Mouse (Mus musculus) urinary bladder, postnatal 10 days (tissue): ENCODE results near the gene Fgfr2.

Experiments used
- DNase-seq: peaks from one replicate; pipeline ENCODE4 v3.0.0; 2022; ENCODE audit warnings: low spot score

The Fgfr2 gene

DNA sequence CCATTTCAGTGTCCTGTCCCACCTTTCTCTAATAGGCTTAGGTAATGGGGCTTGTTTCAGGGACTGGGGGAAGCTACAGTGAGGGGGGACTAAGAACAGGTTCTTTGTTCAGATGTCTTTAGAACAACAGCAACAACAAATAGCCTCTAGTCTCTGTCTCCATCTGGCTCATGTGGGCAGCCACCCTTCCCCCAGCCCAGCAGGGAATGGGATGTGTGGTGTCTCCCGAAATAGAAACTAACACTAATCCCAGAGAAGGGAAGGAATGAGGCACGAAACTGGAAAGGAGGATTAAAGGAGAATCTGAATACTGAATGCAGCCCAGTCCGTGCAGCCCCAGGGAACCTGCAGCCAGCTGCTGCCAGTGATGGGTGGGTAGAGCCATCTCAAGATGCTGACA, 2235.2 kb downstream of the Fgfr2 start:
- no peak for DNase-seq

DNA sequence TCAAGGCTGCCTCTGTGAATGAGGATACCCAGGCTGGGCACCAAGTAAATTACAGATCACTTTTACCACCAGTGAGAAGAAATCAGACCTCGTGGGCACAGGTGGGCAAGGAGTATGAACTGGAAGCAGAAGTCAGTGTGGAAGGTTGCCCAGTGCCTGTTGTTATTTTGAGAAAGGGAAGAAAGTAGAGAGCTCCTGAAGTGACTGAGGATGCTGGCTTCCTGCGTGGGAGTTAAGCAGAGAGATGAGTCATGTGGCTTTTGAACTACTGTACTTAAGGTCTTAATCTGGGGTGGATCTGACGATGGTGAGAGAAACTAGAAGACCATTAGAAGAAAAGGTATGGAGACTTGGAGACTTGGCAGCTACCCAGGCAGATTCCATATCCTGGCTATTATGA, 2236.9 kb downstream of the Fgfr2 start:
- no peak for DNase-seq

DNA sequence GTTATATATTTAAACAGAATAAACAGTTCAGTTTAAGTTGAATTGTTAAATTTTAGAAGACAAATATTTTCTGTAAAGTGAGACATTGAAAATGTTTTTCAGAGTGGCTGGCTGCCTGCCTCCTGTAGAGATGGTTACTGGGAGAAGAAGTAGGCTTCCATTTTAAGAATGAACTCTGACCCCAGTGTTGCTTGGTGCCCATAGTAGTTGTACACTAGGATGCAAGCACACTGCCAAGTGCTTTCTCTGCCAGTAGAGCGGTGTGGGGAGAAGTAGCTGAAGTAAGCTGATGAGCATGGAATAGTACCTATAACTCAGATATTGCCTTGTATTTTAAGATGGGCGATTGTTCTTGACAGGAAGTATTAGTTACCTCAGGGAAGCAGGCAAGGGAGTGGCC, 2239.0 kb downstream of the Fgfr2 start:
- no peak for DNase-seq

DNA sequence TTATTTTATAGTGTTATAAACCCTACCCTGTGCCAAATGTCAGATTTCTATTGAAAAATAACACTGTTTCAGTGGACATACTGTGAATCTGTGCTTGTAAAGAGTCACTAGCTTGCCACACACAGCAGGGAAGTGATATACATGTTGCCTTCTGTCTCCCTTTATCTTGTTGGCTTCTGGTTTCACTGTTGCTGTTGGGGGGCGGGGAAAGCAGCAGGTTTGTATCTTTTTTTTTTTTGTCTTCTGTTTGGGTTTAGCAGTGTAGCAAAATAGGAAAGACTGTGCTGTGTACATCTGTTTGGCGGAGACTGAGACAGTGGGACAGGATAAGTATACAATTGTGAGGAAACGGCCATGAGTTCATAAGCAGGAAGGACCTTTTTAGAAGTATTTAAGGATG, 2255.9 kb downstream of the Fgfr2 start:
- DNase-seq, result no peak

DNA sequence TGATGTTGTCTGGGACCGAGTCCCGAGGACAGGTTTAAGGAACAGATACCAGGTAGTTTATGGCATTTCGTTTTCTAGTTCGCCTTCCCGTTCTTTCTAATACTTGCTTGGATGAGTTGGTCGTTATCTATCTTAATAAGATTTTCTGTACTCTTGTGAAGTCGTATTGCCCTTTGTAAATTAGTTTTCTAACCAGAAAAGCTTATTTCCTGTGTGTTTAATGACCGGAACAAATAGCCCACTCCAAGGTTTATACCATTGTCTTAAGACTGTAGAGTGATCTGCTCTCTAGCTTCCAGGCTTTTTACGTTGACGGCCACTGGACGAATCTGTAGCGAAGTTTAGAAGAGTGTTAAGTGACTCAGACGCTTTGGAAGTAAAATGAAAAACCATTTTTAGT, 2256.5 kb downstream of the Fgfr2 start:
- DNase-seq, result no peak

DNA sequence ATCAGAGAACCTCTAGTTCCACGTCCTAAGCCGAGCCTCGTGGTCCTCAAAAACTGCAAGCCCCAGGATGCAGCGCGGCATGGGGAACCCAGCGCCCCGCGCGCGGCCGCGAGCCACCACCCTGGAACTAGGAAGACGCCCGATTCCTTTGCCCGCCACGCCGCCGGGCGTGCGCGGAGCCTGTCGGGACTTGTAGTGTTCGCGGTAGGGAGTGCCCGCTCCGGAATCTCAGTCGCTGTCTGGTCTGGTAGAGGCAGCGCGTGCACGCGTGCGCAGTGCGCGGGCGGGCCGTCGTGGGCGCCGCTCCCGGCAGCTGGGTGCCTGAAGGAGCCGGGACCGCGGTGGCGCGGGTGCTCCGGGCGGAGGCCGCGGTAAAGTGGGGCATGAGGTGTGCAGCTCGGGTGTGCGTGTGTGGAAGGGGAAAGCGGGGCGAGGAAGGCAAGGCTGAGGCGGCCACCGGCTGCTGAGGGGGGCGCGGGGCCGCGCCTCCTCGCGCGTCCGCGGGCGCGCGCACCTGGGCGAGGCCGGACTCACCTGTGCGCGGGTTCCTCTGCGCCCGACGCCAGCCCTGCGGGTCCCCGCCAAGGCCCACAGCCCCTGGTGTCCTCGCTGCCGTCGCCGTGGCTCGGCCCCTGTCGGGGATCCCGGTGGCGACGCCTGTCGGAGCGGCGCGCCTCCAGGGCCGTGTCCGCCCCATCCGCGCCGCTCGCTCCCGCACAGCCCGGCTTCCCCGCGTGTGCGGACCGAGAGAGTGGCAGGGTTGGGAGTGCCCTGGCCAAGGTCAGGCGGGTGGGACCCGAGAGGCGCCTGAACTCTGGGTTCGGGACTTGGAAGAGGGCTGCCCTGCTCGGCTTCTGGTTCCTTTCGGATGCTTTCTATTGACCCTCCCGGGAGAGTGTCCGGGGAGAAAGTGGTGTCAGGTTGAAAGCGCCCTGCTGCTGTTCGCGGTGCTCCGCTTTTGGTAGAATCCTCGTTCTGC, 2257.2 kb downstream of the Fgfr2 start, which contains the start of gene Plekha1:
Plekha1 (plus strand) TSS at position 144 of the 979 bp plus-strand sequence.
- peak; percentile 82 for DNase-seq

DNA sequence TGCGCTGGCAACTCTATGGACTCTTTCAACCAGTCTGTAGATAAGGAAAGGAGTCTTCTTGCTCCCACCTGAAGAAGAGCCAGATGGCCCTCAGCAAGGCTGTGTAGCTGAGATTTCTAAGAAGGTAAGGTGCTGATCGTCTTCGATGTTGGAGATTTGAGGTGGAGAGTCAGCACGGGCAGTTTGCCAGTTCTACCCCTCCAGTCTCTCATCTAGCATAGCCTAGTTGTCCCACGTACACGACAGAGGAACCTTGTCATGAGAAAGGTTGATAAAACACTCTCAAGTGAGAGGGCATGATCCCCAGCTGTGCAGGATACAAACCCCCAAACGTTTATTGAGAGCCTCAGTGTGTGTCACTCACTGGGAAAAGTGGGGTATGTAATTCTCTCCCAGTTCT, 2258.4 kb downstream of the Fgfr2 start:
- DNase-seq, result no peak

DNA sequence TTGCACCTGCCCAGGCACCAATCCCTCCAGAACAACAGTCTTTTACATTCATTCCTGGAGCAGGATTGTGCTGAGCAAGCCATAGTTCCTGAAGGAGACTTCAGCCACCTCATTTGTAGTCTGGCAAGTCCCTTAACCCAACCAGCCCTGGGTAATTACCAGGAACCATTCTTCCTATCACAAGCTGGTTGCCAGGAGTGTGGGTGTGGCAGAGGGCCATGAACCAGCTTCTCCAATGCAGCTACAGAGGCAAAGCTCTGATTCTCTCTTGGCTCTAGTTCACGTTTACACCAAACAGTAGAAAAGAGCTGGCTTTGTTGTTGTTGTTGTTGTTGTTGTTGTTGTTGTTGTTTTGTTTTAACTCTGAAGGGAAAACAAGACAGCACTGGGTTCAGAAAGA, 2260.6 kb downstream of the Fgfr2 start:
- no peak for DNase-seq

DNA sequence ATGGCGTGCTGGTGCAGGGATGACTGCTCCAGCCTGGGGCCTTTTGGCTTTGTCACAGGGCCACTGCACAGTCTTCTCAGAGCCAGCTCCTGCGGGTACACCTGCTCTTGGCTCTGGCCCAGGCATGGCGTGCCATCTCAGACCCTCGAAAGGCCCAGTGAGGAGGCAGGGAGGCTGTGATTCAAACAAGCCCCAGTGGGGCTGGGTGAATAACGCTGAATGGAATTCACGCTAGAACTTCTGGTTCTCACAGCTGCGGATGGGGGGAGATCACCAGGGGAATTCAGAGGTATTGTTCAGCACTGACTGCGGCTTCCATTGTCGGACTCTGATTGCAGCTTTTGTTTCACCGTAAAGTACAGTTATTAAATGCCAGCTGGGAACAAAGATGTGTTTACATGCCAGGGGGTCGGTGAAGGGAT, 2262.4 kb downstream of the Fgfr2 start:
- no peak for DNase-seq

DNA sequence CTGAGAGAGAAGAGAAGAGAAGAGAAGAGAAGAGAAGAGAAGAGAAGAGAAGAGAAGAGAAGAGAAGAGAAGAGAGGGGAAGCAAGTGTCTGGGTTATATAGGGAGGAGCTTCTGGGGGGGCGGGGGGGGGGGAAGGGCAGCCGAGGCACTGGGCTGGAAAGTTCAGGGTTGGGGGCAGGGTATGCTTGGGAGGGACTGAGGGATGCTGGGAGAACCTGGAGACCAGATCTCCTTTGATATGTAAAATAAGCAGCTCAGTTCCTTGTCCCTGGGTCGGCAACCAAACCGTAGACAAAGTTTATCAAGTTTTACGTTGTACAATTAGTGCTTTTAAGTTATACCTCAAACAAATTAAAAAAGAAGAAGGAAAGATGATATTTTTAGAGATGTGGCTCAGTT, 2263.2 kb downstream of the Fgfr2 start:
- no peak for DNase-seq

DNA sequence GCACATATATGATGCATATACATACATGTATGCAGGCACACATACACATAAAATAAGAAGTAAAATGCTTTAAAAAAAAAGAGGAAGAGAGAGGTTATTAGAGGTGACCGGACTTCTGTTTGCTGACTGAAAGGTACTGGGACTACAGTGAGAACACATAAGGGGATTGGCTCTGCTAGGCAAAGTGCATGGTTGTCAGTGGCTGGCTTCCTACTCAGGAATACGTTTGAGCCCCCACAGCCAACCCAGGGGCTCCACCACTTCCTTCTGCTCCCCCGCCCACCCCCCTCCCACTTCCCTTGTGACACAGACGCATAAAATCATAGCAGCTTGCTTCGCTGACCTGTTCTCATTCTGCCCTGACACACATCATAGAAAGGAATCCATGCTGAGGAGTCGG, 2265.2 kb downstream of the Fgfr2 start:
- DNase-seq, result no peak

DNA sequence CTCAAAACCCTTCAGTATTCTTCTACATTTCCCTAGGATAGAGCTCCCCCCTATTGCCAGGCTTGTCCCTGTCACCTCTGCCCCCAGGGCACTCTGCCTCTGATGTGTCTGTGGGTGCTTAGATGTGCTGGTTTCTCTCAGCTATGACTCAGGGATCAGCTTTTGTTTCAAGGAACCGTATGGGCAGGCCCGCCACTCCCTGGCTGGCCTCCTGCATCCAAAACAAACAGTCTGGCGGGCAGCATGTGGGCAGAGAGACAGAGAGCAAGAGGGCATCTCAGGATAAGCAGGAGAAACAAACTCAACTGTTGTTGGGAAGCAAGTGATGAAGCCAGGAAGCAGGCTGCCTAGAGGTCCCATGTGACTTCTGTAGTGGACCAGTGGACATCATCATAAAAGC, 2267.5 kb downstream of the Fgfr2 start:
- DNase-seq, result no peak

DNA sequence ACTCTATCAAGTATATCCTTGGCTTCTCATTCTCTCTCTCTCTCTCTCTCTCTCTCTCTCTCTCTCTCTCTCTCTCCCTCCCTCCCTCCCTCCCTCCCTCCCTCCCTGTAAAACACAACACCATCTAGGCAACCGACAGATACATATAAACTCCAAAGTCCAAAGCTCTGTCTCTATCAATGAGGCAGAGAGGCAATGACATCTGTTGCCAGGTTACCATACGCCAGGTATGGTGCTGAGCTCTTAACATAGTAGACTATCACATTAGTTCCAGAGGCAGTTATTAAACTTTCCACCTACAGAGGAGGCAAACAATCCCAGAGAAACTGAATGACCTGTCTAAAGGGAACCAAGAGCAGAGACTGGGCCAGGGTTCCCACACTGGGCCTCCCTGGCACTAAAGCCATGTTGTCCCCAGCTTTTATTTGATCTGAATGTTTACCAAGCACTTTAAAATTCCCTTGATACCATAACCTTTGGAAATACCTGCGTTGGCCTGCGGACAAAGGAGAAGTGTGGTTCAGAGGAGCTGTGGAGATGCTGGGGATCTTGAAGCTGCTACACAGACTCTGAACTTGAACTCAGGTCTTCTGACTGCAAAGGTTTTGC, 2268.4 kb downstream of the Fgfr2 start:
- no peak for DNase-seq

DNA sequence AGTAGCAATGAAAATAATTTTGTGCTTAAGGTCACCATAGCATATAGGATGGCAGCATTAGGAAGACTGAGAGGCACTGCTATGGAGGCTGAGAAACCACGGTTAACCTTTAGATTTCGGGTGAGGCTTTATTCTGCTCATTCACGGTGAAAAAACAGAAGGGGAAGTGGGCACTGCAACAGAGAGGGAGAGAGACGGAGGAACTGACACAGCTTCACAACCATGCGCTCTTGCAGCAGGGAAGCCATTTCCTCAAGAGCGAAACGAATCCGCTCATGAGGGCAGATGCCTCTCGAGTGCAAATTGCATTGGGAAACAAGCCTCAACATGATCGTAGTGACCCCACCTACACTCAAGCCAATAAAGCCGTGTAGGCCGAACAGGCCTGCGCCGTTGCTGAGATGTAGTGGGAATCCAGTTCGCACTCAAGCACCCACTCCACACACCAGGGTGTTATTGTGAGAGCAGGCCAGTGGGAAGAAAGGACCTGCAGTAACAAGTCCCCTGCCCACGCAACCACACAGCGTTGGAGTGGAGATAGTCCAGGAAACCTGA, 2275.9 kb downstream of the Fgfr2 start:
- DNase-seq, result no peak

DNA sequence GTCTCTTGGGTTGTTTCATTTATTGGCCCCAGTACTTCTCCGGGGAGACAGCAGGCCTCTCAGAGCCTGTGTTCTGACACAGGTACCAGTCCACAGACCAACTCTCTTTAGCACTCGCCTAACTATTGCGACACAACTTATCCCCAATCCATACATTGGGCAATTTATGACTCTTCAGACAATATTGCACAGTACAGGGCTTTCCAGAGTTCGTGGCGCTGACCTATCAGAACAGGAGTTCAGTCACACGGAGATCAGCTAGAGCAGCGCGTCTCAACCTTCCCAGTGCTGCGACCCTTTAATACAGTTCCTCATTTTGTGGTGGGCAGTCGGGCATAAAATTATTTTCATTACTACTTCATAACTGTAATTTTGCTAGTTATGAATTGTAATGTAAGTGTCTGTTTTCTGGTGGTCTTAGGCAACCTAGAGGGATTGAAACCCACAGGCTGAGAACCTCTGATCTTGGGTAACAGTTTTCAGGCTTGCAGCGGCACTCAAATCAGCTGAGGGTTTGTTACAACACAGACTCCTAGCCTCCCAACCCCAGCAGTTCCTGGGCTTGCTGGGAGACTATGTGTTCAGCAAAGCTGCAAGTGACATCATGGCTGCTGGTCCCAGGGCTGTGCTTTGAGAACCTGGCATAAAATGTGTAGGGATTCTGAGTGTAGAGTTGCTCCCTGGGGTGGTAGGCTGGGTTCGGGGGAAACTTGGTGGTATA, 2283.6 kb downstream of the Fgfr2 start:
- no peak for DNase-seq

DNA sequence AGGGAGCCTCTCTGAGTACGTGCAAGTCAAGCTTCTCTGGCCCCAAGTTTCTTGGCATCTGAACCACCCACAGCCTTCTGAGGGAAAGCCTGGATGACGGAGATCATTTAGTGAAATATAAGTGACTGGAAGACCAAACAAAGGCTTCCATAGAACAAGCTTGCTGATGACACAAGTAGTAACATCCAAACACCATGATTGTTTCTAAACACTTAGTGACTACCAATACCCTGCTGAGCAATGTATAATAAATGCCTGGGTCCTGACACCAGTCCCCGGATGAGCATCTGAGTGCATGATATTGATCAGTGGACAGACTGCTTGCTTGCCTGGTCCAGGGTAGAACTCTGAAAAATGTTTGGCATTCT, 2284.5 kb downstream of the Fgfr2 start:
- DNase-seq, result no peak

DNA sequence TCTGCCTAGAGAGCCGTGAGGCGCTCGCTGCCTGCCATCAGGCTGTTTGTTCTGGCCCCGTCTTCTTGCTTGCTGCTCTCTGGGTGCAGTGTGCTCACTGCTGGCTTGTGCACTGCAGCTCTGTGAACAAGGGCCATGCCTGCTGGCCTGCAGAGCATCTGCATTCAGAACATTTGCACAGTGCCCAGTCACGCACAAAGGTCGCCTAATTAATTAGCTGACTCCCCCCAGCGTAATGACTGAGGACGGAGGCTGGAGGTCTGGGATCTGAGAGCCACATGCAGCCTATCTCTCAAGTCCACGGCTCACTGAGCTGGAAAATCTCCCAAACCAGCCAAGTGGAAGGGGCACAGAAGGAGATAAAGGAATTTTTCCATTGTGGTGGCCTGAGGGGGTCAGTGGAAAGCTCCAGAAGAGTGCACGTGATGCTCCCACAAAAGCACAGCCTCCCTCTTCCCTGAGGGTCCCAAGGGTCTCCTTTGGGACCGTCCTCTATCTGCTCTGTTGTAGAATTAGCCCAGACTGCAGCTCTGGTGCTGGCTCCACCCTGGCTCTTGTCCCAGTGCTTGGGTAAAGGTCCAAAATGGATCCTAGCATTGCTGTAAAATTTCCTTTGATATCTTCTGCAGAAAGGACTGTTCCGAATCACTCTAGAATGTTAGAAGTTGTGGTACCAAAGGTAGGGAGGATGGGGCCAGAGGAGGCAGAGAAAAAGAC, 2285.1 kb downstream of the Fgfr2 start:
- no peak for DNase-seq

DNA sequence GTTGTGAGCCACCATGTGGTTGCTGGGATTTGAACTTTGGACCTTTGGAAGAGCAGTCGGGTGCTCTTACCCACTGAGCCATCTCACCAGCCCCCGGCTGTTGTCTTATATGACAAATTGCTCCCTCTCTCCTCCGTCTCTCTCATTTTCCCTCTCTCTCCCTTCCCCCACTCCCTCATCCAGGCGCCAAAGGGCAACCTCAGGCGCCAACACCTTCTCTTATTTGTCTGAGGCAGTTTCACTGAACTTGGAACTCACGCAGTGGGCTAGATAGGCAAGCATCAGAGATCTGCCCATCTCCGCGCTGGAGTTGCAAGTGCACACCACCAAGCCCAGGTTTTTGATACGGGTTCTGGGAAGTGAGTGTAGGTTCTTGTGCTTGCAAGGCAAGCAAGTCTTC, 2287.1 kb downstream of the Fgfr2 start:
- no peak for DNase-seq

DNA sequence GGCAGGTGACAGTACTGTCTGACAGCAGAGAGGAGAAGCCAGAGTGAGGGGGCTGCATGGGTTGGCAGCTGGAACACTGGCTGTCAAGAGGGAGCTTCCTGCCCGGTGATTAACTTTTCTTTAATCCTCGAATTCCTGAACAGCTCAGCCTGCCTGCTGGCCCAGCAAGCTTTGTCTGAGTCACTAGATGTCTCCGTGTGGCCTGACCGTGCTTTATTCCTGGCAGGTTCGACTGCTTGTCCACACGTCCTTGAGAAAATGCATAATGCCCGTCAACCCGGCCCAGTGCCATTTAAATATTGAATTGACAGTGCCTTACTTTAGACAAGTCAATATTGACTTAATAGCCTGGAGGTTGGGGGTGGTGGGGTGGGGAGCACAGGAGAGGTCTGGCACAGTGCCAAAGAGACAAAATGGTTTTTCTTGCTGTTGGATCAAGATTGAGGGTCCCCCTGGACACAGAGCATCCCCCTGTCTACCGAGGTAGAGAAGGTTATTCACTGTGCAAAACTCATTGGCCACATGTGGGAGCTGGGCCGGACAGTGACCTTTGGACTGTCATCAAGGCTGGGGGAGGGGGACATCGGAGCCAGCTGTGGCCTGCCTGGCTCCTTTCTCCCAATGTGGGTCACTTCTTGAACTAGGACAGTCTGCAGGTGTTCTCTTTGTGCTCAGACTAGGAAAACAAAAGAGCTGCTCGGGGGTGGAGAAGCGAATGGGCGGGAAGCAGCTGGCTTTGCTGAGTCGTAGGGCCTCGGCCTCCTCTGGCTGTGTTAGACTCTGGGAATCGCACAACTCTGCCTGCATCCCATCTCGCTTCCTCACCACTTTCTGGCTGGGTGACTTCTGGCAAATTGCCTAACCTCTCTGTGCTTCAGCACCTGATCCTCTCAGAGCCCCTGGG, 2287.9 kb downstream of the Fgfr2 start:
- DNase-seq, result no peak

DNA sequence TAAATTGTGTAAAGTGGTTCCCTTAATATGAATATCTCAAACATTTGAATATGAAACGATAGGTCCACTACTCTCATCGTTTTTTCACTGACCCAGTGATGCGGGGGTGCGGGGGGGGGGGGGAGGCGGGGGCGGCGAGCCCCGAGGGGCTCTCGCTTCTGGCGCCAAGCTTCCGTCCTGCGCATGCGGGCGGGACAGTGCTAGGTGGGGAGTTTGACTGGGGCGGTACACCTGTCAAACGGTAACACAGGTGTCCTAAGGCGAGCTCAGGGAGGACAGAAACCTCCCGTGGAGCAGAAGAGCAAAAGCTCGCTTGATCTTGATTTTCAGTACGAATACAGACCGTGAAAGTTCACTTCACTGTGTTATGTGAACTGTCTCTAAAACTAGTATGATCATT, 2288.9 kb downstream of the Fgfr2 start:
- DNase-seq, result no peak

DNA sequence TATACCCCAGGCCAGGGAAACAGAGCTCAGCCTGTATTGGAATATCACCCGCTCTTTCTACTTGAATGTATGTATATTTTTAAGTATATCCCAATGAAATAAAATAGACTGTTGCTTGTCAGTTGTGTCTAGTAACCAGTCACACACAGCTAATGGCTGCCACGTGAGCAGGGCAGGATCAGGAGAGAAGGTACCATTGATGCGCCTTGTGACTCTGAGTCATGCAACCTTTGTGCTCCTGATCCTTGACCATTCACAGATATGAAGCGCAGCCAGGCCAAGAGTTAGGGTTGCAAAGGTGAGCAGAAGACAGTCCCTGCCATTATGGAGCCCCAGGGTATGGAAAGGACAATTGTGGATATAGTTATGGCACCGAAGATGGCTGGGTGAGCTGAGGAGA, 2291.6 kb downstream of the Fgfr2 start:
- no peak for DNase-seq
